Mouse (Mus musculus): ENCODE data around the gene Mthfd1l.
A peak's percentile ranks its signal among the peaks of the same experiment; 100 is the strongest.

DNA sequence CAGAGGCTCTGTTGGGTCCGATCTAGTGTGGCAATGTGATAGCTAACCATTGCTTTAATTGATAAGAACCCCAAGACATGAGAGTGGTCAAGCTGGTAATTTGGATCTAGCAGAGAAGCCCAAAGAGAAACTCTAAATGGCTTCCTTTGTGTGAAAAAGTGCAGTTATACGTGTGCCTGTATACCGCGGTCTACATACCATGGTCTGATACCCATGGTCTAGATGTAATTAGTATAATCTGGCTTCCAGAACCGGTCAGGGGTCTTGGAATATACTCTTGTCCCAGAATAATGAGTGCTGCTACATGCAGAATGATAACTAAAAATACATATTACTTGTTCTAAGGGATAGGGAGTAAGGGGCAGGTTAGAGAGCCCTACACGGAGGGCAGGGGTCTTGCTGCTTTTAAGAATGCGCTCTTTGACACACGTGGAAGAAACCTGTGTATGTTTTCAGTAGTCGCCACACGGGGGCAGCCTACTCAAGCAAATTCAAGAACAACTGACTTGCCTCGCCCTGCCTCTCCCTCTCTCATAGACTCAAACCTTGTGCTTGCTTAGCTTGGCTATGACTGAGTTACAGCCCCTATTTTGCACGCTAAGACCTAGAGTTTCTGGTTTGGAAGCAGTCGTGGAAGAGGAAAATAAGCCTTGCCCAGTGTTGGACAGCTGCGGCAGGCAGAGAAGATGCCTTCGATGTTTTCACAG is 23.4 kb downstream of the Mthfd1l start:
- TF ChIP-seq CTCF (IDR thresholded peaks at IDR 0.05; ENCODE audit: control insufficient read depth, insufficient read depth, low read length) (peak; percentile 80), POLR2A (IDR thresholded peaks at IDR 0.05; ENCODE audit: borderline replicate concordance, control insufficient read depth, low read depth, low read length) (no peak)
